Mouse (Mus musculus): ENCODE measurements around the gene Mfsd4a.

Gene Mfsd4a

GRCm38 (mm10) chr1:132067261-132068255 is at the start of gene Mfsd4a:
Gene Mfsd4a (minus strand): TSS chr1:132068062.
- peak; percentile 70 for DNase-seq

GRCm38 (mm10) chr1:132116606-132117005 is 48.7 kb upstream of the Mfsd4a start:
- peak; percentile 86 for DNase-seq

GRCm38 (mm10) chr1:132113098-132113497 is 45.2 kb upstream of the Mfsd4a start:
- DNase-seq, result no peak

GRCm38 (mm10) chr1:132112426-132112825 is 44.6 kb upstream of the Mfsd4a start:
- no peak for DNase-seq

GRCm38 (mm10) chr1:132111411-132111810 is 43.5 kb upstream of the Mfsd4a start:
- DNase-seq, result no peak

- DNase-seq, result no peak
Measured at GRCm38 (mm10) chr1:132109368-132109767, 41.5 kb upstream of the Mfsd4a start.

- DNase-seq, result no peak
Measured at GRCm38 (mm10) chr1:132104353-132104752, 36.5 kb upstream of the Mfsd4a start.

GRCm38 (mm10) chr1:132101953-132102697 is 34.3 kb upstream of the Mfsd4a start:
- peak; percentile 76 for DNase-seq

GRCm38 (mm10) chr1:132099775-132100174 is 31.9 kb upstream of the Mfsd4a start:
- no peak for DNase-seq

- DNase-seq, result no peak
Measured at GRCm38 (mm10) chr1:132099016-132099415, 31.2 kb upstream of the Mfsd4a start.

- DNase-seq, result no peak
Measured at GRCm38 (mm10) chr1:132098076-132098475, 30.2 kb upstream of the Mfsd4a start.

GRCm38 (mm10) chr1:132095356-132096004 is 27.6 kb upstream of the Mfsd4a start:
- DNase-seq, result peak; percentile 54

- DNase-seq, result no peak
Measured at GRCm38 (mm10) chr1:132093269-132093668, 25.4 kb upstream of the Mfsd4a start.

GRCm38 (mm10) chr1:132090266-132090665 is 22.4 kb upstream of the Mfsd4a start:
- DNase-seq, result no peak

GRCm38 (mm10) chr1:132089767-132090166 is 21.9 kb upstream of the Mfsd4a start:
- no peak for DNase-seq

GRCm38 (mm10) chr1:132088181-132088671 is 20.4 kb upstream of the Mfsd4a start:
- DNase-seq, result no peak

- DNase-seq, result no peak
Measured at GRCm38 (mm10) chr1:132085181-132086049, 17.6 kb upstream of the Mfsd4a start.

- no peak for DNase-seq
Measured at GRCm38 (mm10) chr1:132078413-132078812, 10.6 kb upstream of the Mfsd4a start.

GRCm38 (mm10) chr1:132075576-132075975 is 7.7 kb upstream of the Mfsd4a start:
- DNase-seq, result no peak

- DNase-seq, result no peak
Measured at GRCm38 (mm10) chr1:132070659-132071058, 2.8 kb upstream of the Mfsd4a start.

GRCm38 (mm10) chr1:132069436-132069835 is 1.6 kb upstream of the Mfsd4a start:
- no peak for DNase-seq

Measured in thymus, postnatal 14 days (tissue).